Mouse (Mus musculus): Measurements from ENCODE around the gene Ffar3. TPM values are rescaled to one million over a fixed set of nuclear protein-coding genes. Genes with fewer than 3 reads are reported as not detected.

Ffar3 gene
- polyA plus RNA-seq, 1 experiment from 2014 or later, result 0.21 TPM

GRCm38 (mm10) chr7:30826660-30827059 is 29.3 kb downstream of the Ffar3 start:
- no peak for TF ChIP-seq CTCF (IDR thresholded peaks at IDR 0.05; ENCODE audit: low read depth)
- H3K4me1 ChIP-seq (replicated peaks; ENCODE audit: control insufficient read depth, insufficient read depth, low read length), result no peaks in the 10 kb centered on the region
- no peak overlapping the region for H3K4me3 ChIP-seq (ENCODE audit: low read depth, low read length)
- no peak overlapping the region for H3K9ac ChIP-seq (ENCODE audit: low read depth, low read length)
- no peak for ATAC-seq
- WGBS, result 88% methylated on average over 10 of the region's 10 CpGs
- H3K4me2 ChIP-seq (replicated peaks; ENCODE audit: low read depth), result no peak overlapping the region
- H3K27me3 ChIP-seq (replicated peaks; ENCODE audit: control insufficient read depth, insufficient read depth, low read length), result no peaks in the 10 kb centered on the region
- H3K9me3 ChIP-seq (ENCODE audit: control insufficient read depth), result no peaks in the 10 kb centered on the region
- no peak overlapping the region for H3K27ac ChIP-seq (ENCODE audit: low read depth, low read length)
- no peaks in the 10 kb centered on the region for H3K36me3 ChIP-seq (ENCODE audit: control insufficient read depth, insufficient read depth)

- Histone ChIP-seq H3K9me3 (ENCODE audit: control insufficient read depth) (no peaks in the 10 kb centered on the region), H3K9ac (ENCODE audit: low read depth, low read length) (no peak overlapping the region), H3K27me3 (replicated peaks; ENCODE audit: control insufficient read depth, insufficient read depth, low read length) (no peaks in the 10 kb centered on the region), H3K27ac (ENCODE audit: low read depth, low read length) (no peak overlapping the region), H3K4me3 (ENCODE audit: low read depth, low read length) (no peak overlapping the region), H3K4me1 (replicated peaks; ENCODE audit: control insufficient read depth, insufficient read depth, low read length) (no peaks in the 10 kb centered on the region), H3K36me3 (ENCODE audit: control insufficient read depth, insufficient read depth) (no peaks in the 10 kb centered on the region), H3K4me2 (replicated peaks; ENCODE audit: low read depth) (no peak overlapping the region)
- WGBS, result 68% methylated on average over 3 of the region's 3 CpGs
- TF ChIP-seq CTCF (IDR thresholded peaks at IDR 0.05; ENCODE audit: low read depth), result no peak
- ATAC-seq, result no peak
Observed at GRCm38 (mm10) chr7:30824306-30824705, 31.7 kb downstream of the Ffar3 start.

DNA sequence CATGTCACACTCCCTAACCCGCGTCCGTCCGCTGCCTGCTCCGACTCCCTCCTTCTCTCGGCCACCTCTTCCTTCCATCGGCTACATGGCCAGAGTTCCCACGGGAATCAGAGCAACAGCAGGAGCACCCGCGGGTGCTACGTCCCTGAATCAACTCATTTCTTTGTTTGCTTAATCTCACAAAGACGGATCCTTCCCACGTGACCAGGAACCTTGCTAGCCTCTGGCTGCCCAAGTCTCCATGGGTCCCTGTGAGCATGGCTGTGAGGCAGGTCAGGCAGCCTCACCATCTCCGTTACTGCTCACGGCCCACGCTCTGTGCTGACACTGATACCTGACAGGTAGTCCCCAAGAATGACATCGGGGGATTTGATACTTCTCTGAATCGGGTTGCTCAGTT is 32.3 kb downstream of the Ffar3 start, which contains the start of gene Ffar2:
Gene Ffar2, minus strand, starts transcription at position 101 of the 400 bp plus-strand sequence.
- H3K27me3 ChIP-seq (replicated peaks; ENCODE audit: control insufficient read depth, insufficient read depth, low read length), result no peaks in the 10 kb centered on the region
- H3K4me2 ChIP-seq (replicated peaks; ENCODE audit: low read depth), result no peak within 1 kb of the TSS
- TF ChIP-seq CTCF (IDR thresholded peaks at IDR 0.05; ENCODE audit: low read depth), result no peak
- H3K36me3 ChIP-seq (ENCODE audit: control insufficient read depth, insufficient read depth), result no peaks in the 10 kb centered on the region
- H3K4me3 ChIP-seq (ENCODE audit: low read depth, low read length), result no peak within 1 kb of the TSS
- no peak for ATAC-seq
- H3K9me3 ChIP-seq (ENCODE audit: control insufficient read depth), result no peaks in the 10 kb centered on the region
- no peak within 1 kb of the TSS for H3K9ac ChIP-seq (ENCODE audit: low read depth, low read length)
- H3K4me1 ChIP-seq (replicated peaks; ENCODE audit: control insufficient read depth, insufficient read depth, low read length), result no peaks in the 10 kb centered on the region
- WGBS, result 75% methylated on average over 18 of the region's 18 CpGs
- no peak within 1 kb of the TSS for H3K27ac ChIP-seq (ENCODE audit: low read depth, low read length)

DNA sequence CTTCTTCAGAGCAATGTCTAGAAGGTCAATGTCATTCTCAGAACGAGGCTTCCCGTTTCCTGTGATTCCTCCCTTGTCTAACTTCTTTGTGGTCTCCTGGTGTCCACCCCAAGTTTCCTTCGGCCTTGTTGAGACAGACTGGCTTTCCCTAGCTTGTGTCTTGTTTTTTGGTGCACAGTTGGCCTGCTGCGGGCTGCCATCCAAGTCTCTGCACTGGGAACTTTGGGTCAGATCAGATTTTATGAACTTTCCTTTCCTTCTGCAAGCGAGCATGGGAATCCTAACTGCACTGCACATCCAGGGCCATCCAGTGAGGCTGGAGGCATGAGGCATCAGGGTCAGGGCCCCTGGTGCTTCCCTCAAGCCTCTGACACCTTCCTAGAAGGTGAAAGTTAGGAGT is 34.4 kb downstream of the Ffar3 start:
- TF ChIP-seq CTCF (IDR thresholded peaks at IDR 0.05; ENCODE audit: low read depth), result no peak
- WGBS, result 64% methylated on average over 5 of the region's 5 CpGs
- Histone ChIP-seq H3K4me1 (replicated peaks; ENCODE audit: control insufficient read depth, insufficient read depth, low read length) (no peaks in the 10 kb centered on the region), H3K9me3 (ENCODE audit: control insufficient read depth) (no peaks in the 10 kb centered on the region), H3K27ac (ENCODE audit: low read depth, low read length) (no peak overlapping the region), H3K36me3 (ENCODE audit: control insufficient read depth, insufficient read depth) (no peaks in the 10 kb centered on the region), H3K27me3 (replicated peaks; ENCODE audit: control insufficient read depth, insufficient read depth, low read length) (no peaks in the 10 kb centered on the region), H3K9ac (ENCODE audit: low read depth, low read length) (no peak overlapping the region), H3K4me2 (replicated peaks; ENCODE audit: low read depth) (no peak overlapping the region), H3K4me3 (ENCODE audit: low read depth, low read length) (no peak overlapping the region)
- ATAC-seq, result no peak

DNA sequence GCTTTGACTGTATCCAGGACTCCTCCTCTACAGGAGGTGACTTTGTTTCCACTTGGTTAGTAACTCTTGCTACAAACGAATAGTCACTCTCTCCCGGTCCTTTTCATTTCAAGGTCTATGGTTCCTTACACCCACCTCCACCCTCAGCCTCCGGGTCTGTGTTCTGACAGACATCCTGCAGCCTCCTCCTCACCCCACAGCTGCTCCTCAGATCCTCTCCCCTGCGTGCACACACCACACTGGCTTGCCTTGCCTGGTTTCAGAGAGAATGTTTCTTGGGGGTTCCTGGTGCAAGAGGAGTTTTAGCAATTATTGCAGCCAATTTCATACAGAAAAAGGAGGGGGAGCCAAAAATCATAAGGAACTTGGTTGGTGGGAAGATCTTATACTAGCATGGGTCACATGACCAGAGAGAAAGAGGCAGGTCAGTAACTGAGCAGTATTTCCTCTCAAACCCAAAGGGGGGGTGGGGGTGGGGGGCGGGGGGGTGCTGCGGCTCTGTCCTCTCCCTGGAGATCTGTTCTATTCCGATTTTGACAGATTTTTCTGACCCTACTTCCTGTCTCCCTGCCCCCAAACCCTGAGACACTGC is 35.0 kb downstream of the Ffar3 start:
- H3K9ac ChIP-seq (ENCODE audit: low read depth, low read length), result no peak overlapping the region
- no peak for ATAC-seq
- no peaks in the 10 kb centered on the region for H3K4me1 ChIP-seq (replicated peaks; ENCODE audit: control insufficient read depth, insufficient read depth, low read length)
- peak overlapping the region; percentile 24; the same call in 1 of the 2 replicates for H3K4me2 ChIP-seq (replicated peaks; ENCODE audit: low read depth)
- H3K36me3 ChIP-seq (ENCODE audit: control insufficient read depth, insufficient read depth), result no peaks in the 10 kb centered on the region
- TF ChIP-seq CTCF (IDR thresholded peaks at IDR 0.05; ENCODE audit: low read depth), result no peak
- no peaks in the 10 kb centered on the region for H3K27me3 ChIP-seq (replicated peaks; ENCODE audit: control insufficient read depth, insufficient read depth, low read length)
- WGBS, result 46% methylated on average over 7 of the region's 7 CpGs
- no peak overlapping the region for H3K27ac ChIP-seq (ENCODE audit: low read depth, low read length)
- no peak overlapping the region for H3K4me3 ChIP-seq (ENCODE audit: low read depth, low read length)
- no peaks in the 10 kb centered on the region for H3K9me3 ChIP-seq (ENCODE audit: control insufficient read depth)

DNA sequence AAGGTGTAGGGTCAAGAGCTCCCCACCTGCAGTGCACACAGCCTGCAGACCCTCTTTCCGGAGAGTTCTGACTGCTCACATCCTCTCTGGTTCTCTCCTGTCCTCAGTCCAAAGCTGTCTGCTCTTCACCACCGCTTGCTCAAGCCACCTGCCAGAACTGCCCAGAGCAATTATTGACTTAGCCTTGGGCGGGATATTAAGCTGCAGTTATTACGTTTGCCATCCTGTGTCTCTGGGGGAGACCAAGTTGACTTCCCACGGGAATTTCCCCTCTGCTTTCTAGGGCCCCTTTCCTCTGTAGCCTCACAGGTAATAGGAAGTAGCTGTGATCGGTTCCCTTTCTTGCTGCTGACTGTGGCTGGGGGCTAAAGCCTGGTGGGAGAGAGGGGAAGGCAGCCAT is 35.8 kb downstream of the Ffar3 start:
- peak; percentile 14; the same call in 1 of the 2 replicates for ATAC-seq
- no peaks in the 10 kb centered on the region for H3K4me1 ChIP-seq (replicated peaks; ENCODE audit: control insufficient read depth, insufficient read depth, low read length)
- no peak for TF ChIP-seq CTCF (IDR thresholded peaks at IDR 0.05; ENCODE audit: low read depth)
- H3K4me2 ChIP-seq (replicated peaks; ENCODE audit: low read depth), result peak overlapping the region; percentile 24; the same call in 1 of the 2 replicates
- no peaks in the 10 kb centered on the region for H3K9me3 ChIP-seq (ENCODE audit: control insufficient read depth)
- no peaks in the 10 kb centered on the region for H3K36me3 ChIP-seq (ENCODE audit: control insufficient read depth, insufficient read depth)
- WGBS, result 32% methylated on average over 6 of the region's 6 CpGs
- no peak overlapping the region for H3K9ac ChIP-seq (ENCODE audit: low read depth, low read length)
- H3K4me3 ChIP-seq (ENCODE audit: low read depth, low read length), result no peak overlapping the region
- no peaks in the 10 kb centered on the region for H3K27me3 ChIP-seq (replicated peaks; ENCODE audit: control insufficient read depth, insufficient read depth, low read length)
- no peak overlapping the region for H3K27ac ChIP-seq (ENCODE audit: low read depth, low read length)
